ENCODE assay signal across 8 mouse cellular contexts in genomic region chrX:68313486-68313885, GRCm38 (mm10).
DNase-seq lines count a peak whose midpoint lies in the region; ATAC-seq and TF ChIP-seq lines count a peak whose summit lies in the region.

No protein-coding gene starts in this region.

- ATAC-seq in kidney, embryonic 15.5 days (replicated peaks; ENCODE audit: low FRiP score): no peak
- peak; percentile 98 for ATAC-seq in frontal cortex, adult (ENCODE audit: low TSS enrichment)
- ATAC-seq in hindbrain, postnatal 0 days: peak; percentile 77; the same call in 1 of the 2 replicates
- peak; percentile 72; the same call in 1 of the 2 replicates for ATAC-seq in midbrain, embryonic 14.5 days (ENCODE audit: low FRiP score, low TSS enrichment)

- 19% methylated on average over 7 of the region's 7 CpGs for WGBS in kidney, embryonic 15.5 days
- 9% methylated on average over 7 of the region's 7 CpGs for WGBS in cerebellum, adult 2 months
- WGBS in hindbrain, postnatal 0 days: 21% methylated on average over 7 of the region's 7 CpGs
- WGBS in midbrain, embryonic 14.5 days: 24% methylated on average over 7 of the region's 7 CpGs

- no peaks in the 10 kb centered on the region for H3K9me3 ChIP-seq in kidney, embryonic 15.5 days (replicated peaks)
- no peaks in the 10 kb centered on the region for H3K9me3 ChIP-seq in hindbrain, postnatal 0 days (ENCODE audit: low read length)
- H3K9me3 ChIP-seq in midbrain, embryonic 14.5 days (ENCODE audit: control insufficient read depth, low read length): no peaks in the 10 kb centered on the region; the same call in 1 of the 2 replicates

- no peak overlapping the region for H3K4me3 ChIP-seq in kidney, embryonic 15.5 days (replicated peaks)
- H3K4me3 ChIP-seq in cerebellum, adult 2 months (replicated peaks; ENCODE audit: insufficient read depth, low read depth, low read length): no peak overlapping the region
- no peak overlapping the region for H3K4me3 ChIP-seq in hindbrain, postnatal 0 days (ENCODE audit: low read length)
- H3K4me3 ChIP-seq in left cerebral cortex, adult 2 months: no peak overlapping the region
- no peak overlapping the region for H3K4me3 ChIP-seq in midbrain, embryonic 14.5 days (replicated peaks; ENCODE audit: low read depth, low read length)

- TF ChIP-seq CTCF in cerebellum, adult 2 months (IDR thresholded peaks at IDR 0.05; ENCODE audit: borderline replicate concordance, insufficient read depth, low read depth, low read length): peak; percentile 71
- peak; percentile 91 for TF ChIP-seq CTCF in hindbrain, postnatal 0 days (IDR thresholded peaks at IDR 0.05; ENCODE audit: low read depth)
- TF ChIP-seq CTCF in left cerebral cortex, adult 2 months (IDR thresholded peaks at IDR 0.05): peak; percentile 92

- peak; percentile 57 for DNase-seq in kidney, adult 18-20 months
- DNase-seq in cerebellum, adult 2 months: peak; percentile 62 to 63
- peak; percentile 90 for DNase-seq in hindbrain, postnatal 0 days (ENCODE audit: low spot score)
- peak; percentile 54 to 58 for DNase-seq in left cerebral cortex, adult 2 months (ENCODE audit: extremely low spot score in 1 of 2, low spot score in 2 of 2)
- peak; percentile 89 for DNase-seq in midbrain, embryonic 14.5 days
- peak; percentile 75 for DNase-seq in telencephalon, adult 2 months (ENCODE audit: low read depth, low spot score)

- TF ChIP-seq POLR2A in cerebellum, adult 2 months (IDR thresholded peaks at IDR 0.05; ENCODE audit: borderline replicate concordance, insufficient read depth, low read length): no peak

- H3K27ac ChIP-seq in kidney, embryonic 15.5 days: no peak overlapping the region
- H3K27ac ChIP-seq in cerebellum, adult 2 months (ENCODE audit: insufficient read depth, low read length): no peak overlapping the region
- H3K27ac ChIP-seq in hindbrain, postnatal 0 days: no peak overlapping the region
- H3K27ac ChIP-seq in left cerebral cortex, adult 2 months: no peak overlapping the region
- no peak overlapping the region for H3K27ac ChIP-seq in midbrain, embryonic 14.5 days (replicated peaks; ENCODE audit: low read depth, low read length)

- no peaks in the 10 kb centered on the region for H3K36me3 ChIP-seq in kidney, embryonic 15.5 days
- H3K36me3 ChIP-seq in hindbrain, postnatal 0 days (ENCODE audit: insufficient read depth, low read length): no peaks in the 10 kb centered on the region
- no peaks in the 10 kb centered on the region for H3K36me3 ChIP-seq in midbrain, embryonic 14.5 days (ENCODE audit: control insufficient read depth, insufficient read depth, low read length)

- H3K27me3 ChIP-seq in kidney, embryonic 15.5 days: no peaks in the 10 kb centered on the region
- H3K27me3 ChIP-seq in cerebellum, adult 2 months (ENCODE audit: control insufficient read depth, insufficient read depth, low read length): no peaks in the 10 kb centered on the region
- no peaks in the 10 kb centered on the region for H3K27me3 ChIP-seq in hindbrain, postnatal 0 days (ENCODE audit: insufficient read depth, low read length)
- no peaks in the 10 kb centered on the region for H3K27me3 ChIP-seq in midbrain, embryonic 14.5 days (ENCODE audit: control insufficient read depth, insufficient read depth, low read length)

- H3K4me1 ChIP-seq in kidney, embryonic 15.5 days: no peaks in the 10 kb centered on the region
- no peaks in the 10 kb centered on the region for H3K4me1 ChIP-seq in cerebellum, adult 2 months (ENCODE audit: control insufficient read depth, insufficient read depth, low read length)
- H3K4me1 ChIP-seq in hindbrain, postnatal 0 days (ENCODE audit: insufficient read depth, low read length): no peaks in the 10 kb centered on the region
- H3K4me1 ChIP-seq in midbrain, embryonic 14.5 days (ENCODE audit: control insufficient read depth, insufficient read depth, low read length): no peaks in the 10 kb centered on the region

- H3K9ac ChIP-seq in kidney, embryonic 15.5 days: no peak overlapping the region
- no peak overlapping the region for H3K9ac ChIP-seq in hindbrain, postnatal 0 days (replicated peaks; ENCODE audit: low read length)
- no peak overlapping the region for H3K9ac ChIP-seq in midbrain, embryonic 14.5 days (replicated peaks; ENCODE audit: low read length)

- no peak overlapping the region for H3K4me2 ChIP-seq in kidney, embryonic 15.5 days
- H3K4me2 ChIP-seq in hindbrain, postnatal 0 days (ENCODE audit: low read depth, low read length): no peak overlapping the region
- H3K4me2 ChIP-seq in midbrain, embryonic 14.5 days (ENCODE audit: low read length): no peak overlapping the region

- intact Hi-C loops in left cerebral cortex, adult 2 months (cut with DNase I): loop anchor here (5.0 to 10.0 kb wide), 2 partner anchors 271 to 1656 kb away; no protein-coding TSS in a partner anchor
